Mouse (Mus musculus): Measurements from ENCODE around the gene BC017158. TPM values are rescaled to one million over a fixed set of nuclear protein-coding genes. Genes with fewer than 3 reads are reported as not detected.
A peak's percentile ranks its signal among the peaks of the same experiment; 100 is the strongest.

Gene BC017158
- polyA plus RNA-seq, 1 experiment from 2014 or later = 20.0 TPM

DNA sequence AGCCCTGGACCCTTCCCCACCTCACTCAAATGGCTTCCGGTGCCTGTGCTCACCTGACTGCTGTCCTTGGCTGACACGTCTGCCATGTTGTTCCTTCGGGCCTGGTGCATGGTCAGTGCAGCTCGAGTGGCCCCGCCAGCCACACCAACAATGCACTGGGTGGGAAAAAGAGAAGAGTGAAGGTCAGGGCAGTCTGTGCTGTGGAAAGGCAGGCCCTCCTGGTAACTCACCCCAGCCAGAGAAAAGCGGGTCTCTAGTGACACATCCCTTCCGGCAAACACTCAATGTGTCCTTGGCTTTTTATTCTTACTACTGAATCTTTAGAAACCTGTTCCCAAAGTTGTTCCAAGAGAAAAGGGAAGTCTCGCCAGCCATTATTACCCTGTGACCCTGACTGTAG lies 12.9 kb downstream of the BC017158 start:
- Histone ChIP-seq H3K27ac (ENCODE audit: poor library complexity, severe bottlenecking) (no peak overlapping the region), H3K27me3 (replicated peaks) (no peaks in the 10 kb centered on the region), H3K36me3 (peaks cover 29% of the 10 kb centered on the region), H3K4me3 (no peak overlapping the region), H3K4me2 (no peak overlapping the region), H3K4me1 (replicated peaks) (peaks cover 32% of the 10 kb centered on the region), H3K9me3 (replicated peaks) (no peaks in the 10 kb centered on the region), H3K9ac (no peak overlapping the region)
- no peak for ATAC-seq (ENCODE audit: insufficient number of reproducible peaks, low FRiP score)
- 87% methylated on average over 8 of the region's 8 CpGs for WGBS

DNA sequence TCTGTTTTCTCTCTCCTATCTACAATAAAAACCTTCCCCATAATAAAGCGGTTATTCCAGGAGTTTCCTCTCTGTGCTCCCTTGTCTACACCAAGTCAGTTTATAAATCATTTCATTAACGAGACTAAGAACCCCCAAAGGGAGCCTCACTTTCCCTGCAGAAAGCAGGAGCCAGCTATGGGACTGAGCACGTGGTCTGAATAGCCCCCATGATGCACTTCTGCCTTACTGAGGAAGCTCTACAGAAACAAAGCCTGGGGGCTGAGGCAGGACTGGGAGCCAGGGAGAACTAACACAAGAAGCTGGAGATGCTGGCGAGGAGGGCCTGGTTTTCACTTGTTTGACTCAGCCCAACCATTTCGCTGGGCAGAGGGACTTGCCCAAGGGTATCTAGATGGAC lies 13.9 kb downstream of the BC017158 start:
- H3K9ac ChIP-seq = no peak overlapping the region
- no peaks in the 10 kb centered on the region for H3K9me3 ChIP-seq (replicated peaks)
- ATAC-seq (ENCODE audit: insufficient number of reproducible peaks, low FRiP score) = no peak
- peaks cover 35% of the 10 kb centered on the region for H3K36me3 ChIP-seq
- no peak overlapping the region for H3K4me2 ChIP-seq
- peaks cover 23% of the 10 kb centered on the region for H3K4me1 ChIP-seq (replicated peaks)
- no peaks in the 10 kb centered on the region for H3K27me3 ChIP-seq (replicated peaks)
- H3K4me3 ChIP-seq = no peak overlapping the region
- no peak overlapping the region for H3K27ac ChIP-seq (ENCODE audit: poor library complexity, severe bottlenecking)
- 61% methylated on average over 5 of the region's 5 CpGs for WGBS

DNA sequence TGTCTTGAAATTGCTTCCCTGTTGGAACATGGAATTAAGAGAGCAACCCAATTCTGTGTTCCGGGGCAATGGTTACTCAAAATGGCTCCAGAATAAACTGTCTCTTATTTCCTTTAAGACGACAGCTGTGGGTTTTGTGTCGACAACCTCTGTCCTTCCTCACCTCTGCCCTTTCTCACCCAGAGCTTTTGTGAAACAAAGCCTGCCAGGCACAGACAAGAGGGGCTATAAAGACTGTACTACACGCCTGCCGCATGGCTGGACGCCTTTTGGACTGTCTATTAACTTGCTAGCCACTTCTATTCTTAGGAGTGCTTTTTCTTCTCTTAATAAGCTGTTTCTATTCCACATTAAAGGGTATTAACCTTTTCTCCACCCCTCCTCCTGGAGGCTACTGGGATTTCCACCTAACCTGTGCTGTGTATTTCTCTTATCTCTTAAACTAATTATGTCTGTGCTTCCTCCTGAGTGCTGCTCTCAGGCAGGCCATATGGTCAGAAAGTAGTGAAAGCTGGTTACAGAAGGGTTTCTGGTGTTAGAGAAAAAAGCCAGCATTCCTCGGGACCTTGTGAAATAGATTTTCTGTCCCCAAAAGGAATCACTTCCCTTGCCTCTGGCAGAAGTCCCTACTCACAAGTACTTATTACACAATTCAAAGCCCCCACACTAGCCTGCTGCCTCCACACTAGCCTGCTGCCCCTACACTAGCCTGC lies 15.3 kb downstream of the BC017158 start:
- 33% methylated on average over 7 of the region's 7 CpGs for WGBS
- Histone ChIP-seq H3K4me2 (no peak overlapping the region), H3K27ac (ENCODE audit: poor library complexity, severe bottlenecking) (no peak overlapping the region), H3K4me1 (replicated peaks) (peaks cover 10% of the 10 kb centered on the region), H3K4me3 (no peak overlapping the region), H3K36me3 (peaks cover 38% of the 10 kb centered on the region), H3K27me3 (replicated peaks) (no peaks in the 10 kb centered on the region), H3K9me3 (replicated peaks) (no peaks in the 10 kb centered on the region), H3K9ac (no peak overlapping the region)
- ATAC-seq (ENCODE audit: insufficient number of reproducible peaks, low FRiP score) = no peak

DNA sequence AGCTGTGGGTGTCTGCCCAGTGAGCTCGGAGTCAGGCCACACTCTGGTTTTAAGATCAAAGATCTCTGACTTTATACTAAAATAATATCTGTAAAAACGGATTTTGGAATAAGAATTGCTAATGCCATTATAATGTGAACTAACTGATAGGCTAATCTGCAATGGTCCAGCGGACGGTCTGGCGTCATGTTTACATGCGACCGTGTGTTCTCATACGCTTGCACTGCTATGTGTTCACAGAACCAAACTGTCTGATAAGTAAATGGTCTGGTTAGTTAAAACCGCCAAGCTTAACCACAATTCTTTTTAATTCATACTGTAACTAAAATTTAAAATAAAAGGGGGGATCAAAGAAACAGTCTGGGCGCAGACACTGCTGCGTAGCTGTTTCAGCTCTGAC lies 16.2 kb downstream of the BC017158 start:
- Histone ChIP-seq H3K4me1 (replicated peaks) (peaks cover 10% of the 10 kb centered on the region), H3K4me3 (no peak overlapping the region), H3K36me3 (peaks cover 36% of the 10 kb centered on the region), H3K27ac (ENCODE audit: poor library complexity, severe bottlenecking) (no peak overlapping the region), H3K27me3 (replicated peaks) (no peaks in the 10 kb centered on the region), H3K9me3 (replicated peaks) (no peaks in the 10 kb centered on the region), H3K4me2 (no peak overlapping the region), H3K9ac (no peak overlapping the region)
- ATAC-seq (ENCODE audit: insufficient number of reproducible peaks, low FRiP score) = no peak
- WGBS = 72% methylated on average over 11 of the region's 11 CpGs

DNA sequence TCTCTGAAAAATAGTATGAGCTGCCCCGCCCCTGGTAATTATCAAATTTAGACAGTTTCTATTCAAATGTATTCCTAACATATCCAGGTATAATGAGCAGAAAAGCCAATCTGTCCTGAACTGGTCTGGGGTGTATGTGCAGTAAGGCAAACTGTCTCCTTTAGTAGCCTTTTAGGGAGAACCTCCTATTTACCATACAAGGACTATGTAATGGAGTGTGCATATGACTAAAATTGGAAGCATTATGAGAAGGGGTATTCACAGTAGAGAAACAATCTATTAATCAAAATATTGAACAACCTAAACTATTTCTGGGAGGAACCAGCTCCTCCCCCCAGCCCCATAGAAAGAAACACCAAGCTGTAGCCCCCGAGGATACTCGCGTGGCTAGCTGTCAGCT lies 18.2 kb downstream of the BC017158 start:
- no peaks in the 10 kb centered on the region for H3K27me3 ChIP-seq (replicated peaks)
- no peak overlapping the region for H3K4me3 ChIP-seq
- 93% methylated on average over 4 of the region's 4 CpGs for WGBS
- H3K9ac ChIP-seq = no peak overlapping the region
- no peak for ATAC-seq (ENCODE audit: insufficient number of reproducible peaks, low FRiP score)
- no peak overlapping the region for H3K4me2 ChIP-seq
- peaks cover 51% of the 10 kb centered on the region for H3K36me3 ChIP-seq
- no peaks in the 10 kb centered on the region for H3K9me3 ChIP-seq (replicated peaks)
- no peak overlapping the region for H3K27ac ChIP-seq (ENCODE audit: poor library complexity, severe bottlenecking)
- peaks cover 10% of the 10 kb centered on the region for H3K4me1 ChIP-seq (replicated peaks)

DNA sequence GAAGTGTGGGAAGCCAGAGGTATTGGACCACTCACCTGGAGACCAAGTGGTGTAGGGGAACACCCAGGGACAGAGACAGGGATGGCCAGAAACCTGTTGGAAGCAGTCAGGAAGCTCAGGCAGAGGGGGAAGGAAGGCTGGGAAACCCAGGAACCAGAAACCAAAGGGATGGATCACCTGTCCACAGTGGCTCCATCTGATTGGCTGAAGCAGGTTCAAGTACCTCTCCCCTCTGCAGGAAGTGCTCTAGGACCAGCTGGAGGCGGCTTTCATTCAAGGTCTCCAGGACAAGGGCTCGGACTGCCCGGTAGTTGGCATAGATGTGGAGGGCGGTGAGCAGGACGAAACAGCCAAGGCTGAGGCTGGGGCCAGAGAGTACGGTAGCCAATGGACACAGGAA lies 21.9 kb downstream of the BC017158 start:
- no peak overlapping the region for H3K4me3 ChIP-seq
- no peak overlapping the region for H3K4me2 ChIP-seq
- ATAC-seq (ENCODE audit: insufficient number of reproducible peaks, low FRiP score) = no peak
- no peaks in the 10 kb centered on the region for H3K27me3 ChIP-seq (replicated peaks)
- H3K9ac ChIP-seq = no peak overlapping the region
- no peaks in the 10 kb centered on the region for H3K4me1 ChIP-seq (replicated peaks)
- 94% methylated on average over 6 of the region's 6 CpGs for WGBS
- no peak overlapping the region for H3K27ac ChIP-seq (ENCODE audit: poor library complexity, severe bottlenecking)
- H3K9me3 ChIP-seq (replicated peaks) = no peaks in the 10 kb centered on the region
- H3K36me3 ChIP-seq = peaks cover 81% of the 10 kb centered on the region

DNA sequence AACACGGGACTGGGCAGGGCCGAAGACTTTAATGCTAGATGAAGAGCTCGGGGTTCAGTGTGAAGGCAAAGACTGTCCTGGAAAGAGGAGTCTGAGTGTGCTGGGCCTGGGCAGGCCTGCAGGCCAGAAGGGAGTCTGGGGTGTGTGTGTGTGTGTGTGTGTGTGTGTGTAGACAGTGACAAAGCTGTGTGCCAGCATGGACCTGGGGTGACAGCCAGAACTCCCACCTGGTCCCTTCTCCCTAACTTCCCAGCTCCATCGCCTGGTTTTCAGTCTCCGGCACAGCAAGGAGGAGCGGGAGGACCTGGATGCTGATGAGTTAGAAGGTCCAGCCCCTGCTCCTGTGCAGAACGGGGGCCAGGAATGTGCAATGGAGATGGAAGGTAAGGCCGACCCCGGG lies 26.5 kb downstream of the BC017158 start:
- no peak overlapping the region for H3K27ac ChIP-seq (ENCODE audit: poor library complexity, severe bottlenecking)
- H3K36me3 ChIP-seq = peaks cover 55% of the 10 kb centered on the region
- H3K27me3 ChIP-seq (replicated peaks) = no peaks in the 10 kb centered on the region
- 91% methylated on average over 9 of the region's 9 CpGs for WGBS
- H3K4me3 ChIP-seq = no peak overlapping the region
- H3K4me1 ChIP-seq (replicated peaks) = peaks cover 9% of the 10 kb centered on the region
- no peak overlapping the region for H3K4me2 ChIP-seq
- H3K9ac ChIP-seq = no peak overlapping the region
- H3K9me3 ChIP-seq (replicated peaks) = no peaks in the 10 kb centered on the region
- ATAC-seq (ENCODE audit: insufficient number of reproducible peaks, low FRiP score) = no peak

DNA sequence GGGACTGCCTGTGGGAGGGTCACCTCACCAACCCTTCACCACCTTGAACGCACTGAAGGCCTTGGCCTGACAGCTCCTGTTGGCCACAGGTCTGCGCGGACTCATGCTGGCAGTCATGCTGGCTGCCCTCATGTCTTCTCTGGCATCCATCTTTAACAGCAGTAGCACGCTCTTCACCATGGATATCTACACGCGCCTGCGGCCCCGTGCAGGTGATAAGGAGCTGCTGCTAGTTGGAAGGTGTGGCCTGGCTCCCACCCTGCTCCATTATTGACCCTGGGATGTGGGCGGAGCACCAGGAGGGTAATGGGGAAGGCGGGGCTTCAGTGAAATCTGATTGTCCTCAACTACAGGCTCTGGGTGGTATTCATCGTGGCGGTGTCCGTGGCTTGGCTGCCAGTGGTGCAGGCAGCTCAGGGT lies 27.5 kb downstream of the BC017158 start:
- Histone ChIP-seq H3K4me1 (replicated peaks) (peaks cover 9% of the 10 kb centered on the region), H3K9me3 (replicated peaks) (no peaks in the 10 kb centered on the region), H3K27me3 (replicated peaks) (0 out of 2 replicates have a peak, but pooled peaks cover 3% of the 10 kb centered on the region), H3K36me3 (peaks cover 45% of the 10 kb centered on the region), H3K4me3 (no peak overlapping the region), H3K27ac (ENCODE audit: poor library complexity, severe bottlenecking) (no peak overlapping the region), H3K4me2 (peak overlapping the region; percentile 27), H3K9ac (no peak overlapping the region)
- peak; percentile 86 for ATAC-seq (ENCODE audit: insufficient number of reproducible peaks, low FRiP score)
- WGBS = 26% methylated on average over 13 of the region's 13 CpGs

DNA sequence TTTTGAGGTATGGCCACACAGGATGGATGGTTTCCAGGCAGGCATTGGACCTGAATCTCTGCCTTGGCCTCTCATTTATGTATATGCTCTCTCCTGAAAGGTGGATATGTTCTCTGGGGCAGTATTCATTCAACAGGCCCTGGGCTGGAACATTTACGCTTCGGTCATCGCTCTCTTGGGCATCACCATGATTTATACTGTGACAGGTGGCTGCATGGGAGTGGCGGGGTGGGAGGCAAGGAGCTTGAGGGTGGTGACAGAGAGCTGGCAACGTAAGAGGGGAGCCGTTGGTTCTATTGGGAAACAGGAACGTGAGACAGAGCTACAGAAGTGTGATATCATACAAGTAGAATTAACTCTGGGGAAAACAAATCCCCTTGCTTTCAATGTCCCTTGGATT lies 30.2 kb downstream of the BC017158 start:
- Histone ChIP-seq H3K27ac (ENCODE audit: poor library complexity, severe bottlenecking) (no peak overlapping the region), H3K4me2 (no peak overlapping the region)
- 85% methylated on average over 7 of the region's 7 CpGs for WGBS

DNA sequence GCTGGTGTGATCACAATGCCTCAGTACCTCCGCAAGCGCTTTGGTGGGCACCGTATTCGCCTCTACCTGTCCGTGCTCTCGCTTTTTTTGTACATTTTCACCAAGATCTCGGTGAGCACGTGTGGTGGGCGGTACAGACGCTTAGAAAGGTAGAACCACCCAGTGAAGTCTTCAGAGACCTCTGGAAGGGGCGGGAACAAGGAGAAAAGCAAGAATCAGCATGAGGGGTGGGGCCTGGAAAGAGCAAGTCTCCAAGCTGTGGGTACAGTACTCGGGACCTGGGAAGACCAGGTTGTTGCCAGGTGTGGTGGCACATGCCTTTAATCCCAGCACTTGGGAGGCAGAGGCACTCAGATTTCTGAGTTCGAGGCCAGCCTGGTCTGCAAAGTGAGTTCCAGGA lies 30.6 kb downstream of the BC017158 start:
- no peak for ATAC-seq (ENCODE audit: insufficient number of reproducible peaks, low FRiP score)
- whole genome bisulfite sequencing = 60% methylated on average over 13 of the region's 13 CpGs

More for the DNA sequence above, 30.2 kb downstream of the BC017158 start:
- Histone ChIP-seq H3K27me3 (replicated peaks) (0 out of 2 replicates have a peak, but pooled peaks cover 3% of the 10 kb centered on the region), H3K4me1 (replicated peaks) (peaks cover 9% of the 10 kb centered on the region), H3K36me3 (peaks cover 19% of the 10 kb centered on the region), H3K9ac (no peak overlapping the region), H3K4me3 (no peak overlapping the region), H3K9me3 (replicated peaks) (no peaks in the 10 kb centered on the region)
- ATAC-seq (ENCODE audit: insufficient number of reproducible peaks, low FRiP score) = no peak

DNA sequence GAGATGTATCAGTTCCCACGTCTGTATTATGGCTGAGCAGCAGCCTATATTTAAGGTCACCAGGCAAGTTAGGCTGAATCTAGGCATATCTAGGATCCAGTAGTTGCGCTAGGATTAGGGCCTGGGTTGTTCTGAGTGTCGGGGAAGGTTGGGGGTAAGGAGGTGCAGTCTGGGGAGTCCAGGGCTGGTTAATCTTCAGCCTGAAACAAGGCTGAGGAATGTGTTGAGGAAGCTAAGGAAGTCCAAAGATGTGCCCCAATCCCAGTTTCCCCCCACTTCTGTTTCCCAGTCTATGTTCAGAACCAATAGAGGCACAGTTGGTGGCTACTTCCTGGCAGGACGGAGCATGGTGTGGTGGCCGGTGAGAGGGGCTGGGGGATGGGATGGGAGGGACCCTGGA lies 31.9 kb downstream of the BC017158 start:
- Histone ChIP-seq H3K4me1 (replicated peaks) (peaks cover 9% of the 10 kb centered on the region), H3K27ac (ENCODE audit: poor library complexity, severe bottlenecking) (no peak overlapping the region), H3K36me3 (peaks cover 3% of the 10 kb centered on the region; the same call in 1 of the 2 replicates), H3K4me2 (no peak overlapping the region), H3K4me3 (no peak overlapping the region), H3K27me3 (replicated peaks) (0 out of 2 replicates have a peak, but pooled peaks cover 3% of the 10 kb centered on the region), H3K9ac (no peak overlapping the region), H3K9me3 (replicated peaks) (no peaks in the 10 kb centered on the region)
- WGBS = 71% methylated on average over 5 of the region's 5 CpGs
- ATAC-seq (ENCODE audit: insufficient number of reproducible peaks, low FRiP score) = no peak

More for the DNA sequence above, 30.6 kb downstream of the BC017158 start:
- Histone ChIP-seq H3K9ac (no peak overlapping the region), H3K4me1 (replicated peaks) (peaks cover 9% of the 10 kb centered on the region), H3K9me3 (replicated peaks) (no peaks in the 10 kb centered on the region), H3K27me3 (replicated peaks) (0 out of 2 replicates have a peak, but pooled peaks cover 3% of the 10 kb centered on the region), H3K36me3 (peaks cover 16% of the 10 kb centered on the region), H3K27ac (ENCODE audit: poor library complexity, severe bottlenecking) (no peak overlapping the region), H3K4me2 (no peak overlapping the region), H3K4me3 (no peak overlapping the region)

DNA sequence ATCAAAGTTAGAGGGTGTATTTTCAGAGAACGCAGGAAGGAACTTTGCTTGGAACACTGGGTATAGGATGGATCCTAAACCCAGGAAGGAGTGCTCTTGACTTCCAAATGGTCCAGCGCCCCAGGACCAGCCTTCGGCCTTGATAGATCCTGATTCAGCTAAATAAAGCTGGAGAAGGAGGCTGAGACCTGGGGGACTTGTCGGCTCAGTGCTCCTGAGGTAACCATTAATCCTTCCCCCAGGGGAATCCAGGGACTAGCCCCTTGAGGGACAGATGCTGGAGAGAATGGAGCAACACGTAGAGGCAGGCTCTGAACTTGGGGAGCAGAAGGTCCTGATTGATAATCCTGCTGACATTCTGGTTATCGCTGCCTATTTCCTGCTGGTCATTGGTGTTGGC lies 32.6 kb downstream of the BC017158 start, which contains the start of gene Slc5a2:
Slc5a2 (plus strand) TSS at position 247 of the 400 bp plus-strand sequence.
- Histone ChIP-seq H3K9me3 (replicated peaks) (no peaks in the 10 kb centered on the region), H3K4me2 (no peak within 1 kb of the TSS), H3K27me3 (replicated peaks) (0 out of 2 replicates have a peak, but pooled peaks cover 3% of the 10 kb centered on the region), H3K4me1 (replicated peaks) (peaks cover 4% of the 10 kb centered on the region), H3K9ac (no peak within 1 kb of the TSS), H3K4me3 (no peak within 1 kb of the TSS), H3K36me3 (no peaks in the 10 kb centered on the region), H3K27ac (ENCODE audit: poor library complexity, severe bottlenecking) (no peak within 1 kb of the TSS)
- no peak for ATAC-seq (ENCODE audit: insufficient number of reproducible peaks, low FRiP score)
- 79% methylated on average over 6 of the region's 6 CpGs for WGBS

Data from heart, embryonic 12.5 days (tissue).